ENCODE assay signal across 11 mouse cellular contexts in the genomic region with DNA sequence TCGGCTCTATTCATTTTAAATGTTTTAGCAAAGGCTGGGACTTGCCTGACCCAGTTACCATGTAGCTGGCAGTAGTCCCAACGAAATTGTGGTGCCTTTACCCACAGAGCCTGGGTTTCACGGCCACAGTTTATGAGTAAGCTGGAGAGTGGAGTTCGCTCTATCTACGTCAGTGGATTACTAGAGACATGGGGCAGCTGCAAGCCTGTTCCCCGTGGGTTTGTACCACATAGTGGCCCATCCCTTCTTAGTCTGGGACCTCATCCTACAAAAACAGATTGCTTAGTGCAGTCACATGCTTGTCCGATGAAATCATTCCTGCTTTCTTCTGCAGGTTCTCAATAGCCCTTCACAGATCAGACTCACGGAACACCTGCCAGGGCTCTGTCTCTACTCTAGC.
DNase-seq lines count a peak whose midpoint lies in the region; ATAC-seq and TF ChIP-seq lines count a peak whose summit lies in the region.
"Had no signal": no experiment of that assay in that cellular context is flagged by ENCODE, and none has a peak within 500 bp of the region (broad histone marks: within the 10 kb centered on the region; RNA-seq: fewer than 3 reads in every experiment).

No protein-coding gene starts in this region.

- no peak overlapping the region for H3K27ac ChIP-seq in layer of hippocampus, adult 2 months
- H3K27ac ChIP-seq: midbrain, embryonic 13.5 days had no signal

- no peaks in the 10 kb centered on the region for H3K27me3 ChIP-seq in Patski
- H3K27me3 ChIP-seq: midbrain, embryonic 13.5 days had no signal

- intact Hi-C loops in gastrocnemius, postnatal 14 days (cut with DNase I; ENCODE audit: low total_unique reads), result no loop called here

- CTCF ChIA-PET in Patski (lab: Charles Lee), result no interaction called here

- no peak overlapping the region for H3K4me3 ChIP-seq in layer of hippocampus, adult 2 months
- H3K4me3 ChIP-seq: midbrain, embryonic 13.5 days had no signal

- POLR2A ChIA-PET in Patski (lab: Charles Lee), result interaction anchor here (0.8 kb wide), 1 partner anchor 123 kb away, joined by 3 read pairs; no protein-coding TSS in a partner anchor

- DNase-seq in layer of hippocampus, adult 9-11 months, result peak; percentile 6
- DNase-seq in layer of hippocampus, adult 11-12 months (ENCODE audit: low spot score), result no peak
- DNase-seq in Patski (ENCODE audit: low read depth, low spot score), result peak; percentile 85
- DNase-seq in gastrocnemius, postnatal 14 days, result peak; percentile 12
- DNase-seq in kidney, adult 9 months, result peak; percentile 9
- no peak for DNase-seq in layer of hippocampus, adult 2 months (ENCODE audit: low spot score in 2 of 2)
- DNase-seq in thymus, postnatal 25 days, result no peak
- DNase-seq: left cerebral cortex, postnatal 4 days; right cerebral cortex, postnatal 25 days had no signal

- no peak for TF ChIP-seq CTCF in Patski (IDR thresholded peaks at IDR 0.05)
- no peak for TF ChIP-seq CTCF in layer of hippocampus, adult 2 months (conservative IDR thresholded peaks at IDR 0.05)

- in situ Hi-C loops in Patski (cut with MboI; ENCODE audit: low pct_unique_long_range_greater_than_20kb), result no loop called here

- peak; percentile 98 for ATAC-seq in Patski
- no peak for ATAC-seq in CD4-positive, CD25-positive, alpha-beta regulatory T cell, adult 4 months
- ATAC-seq: midbrain, embryonic 13.5 days had no signal

Comparison
In these comparisons a context has a peak if more than half of its experiments do, and no peak if none do; other contexts are left out.
1. DNase-seq: peak in layer of hippocampus, adult 9-11 months (single experiment), Patski (single experiment), gastrocnemius, postnatal 14 days (single experiment) and kidney, adult 9 months (single experiment); none in layer of hippocampus, adult 11-12 months (single experiment), layer of hippocampus, adult 2 months (0 of 2) and thymus, postnatal 25 days (single experiment).